Mouse (Mus musculus): ENCODE data around the gene Olfr153. TPM values are rescaled to one million over a fixed set of nuclear protein-coding genes. Genes with fewer than 3 reads are reported as not detected.

Olfr153 gene
- not detected for total RNA-seq (2023)

DNA sequence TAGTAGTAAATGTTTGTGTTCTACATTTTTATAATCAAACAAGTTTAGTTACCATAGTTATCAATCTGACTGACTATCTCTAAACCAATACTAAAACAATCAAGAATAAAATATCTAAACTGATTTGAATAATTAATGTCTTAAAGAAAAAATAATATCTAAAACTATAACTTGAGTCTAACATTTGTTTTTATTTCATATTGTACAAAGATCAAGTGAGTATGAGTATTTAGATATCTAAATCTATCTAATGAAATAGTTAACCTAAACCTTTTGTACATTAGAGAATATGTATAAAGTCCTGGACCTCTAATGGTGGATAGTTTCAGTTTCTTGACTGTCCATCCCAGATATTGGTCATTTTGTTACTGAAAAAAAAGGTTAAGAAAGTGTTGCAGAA lies at the start of gene Olfr153:
Olfr153 (plus strand) TSS at position 301 of the 400 bp plus-strand sequence.

GRCm38 (mm10) chr2:87496993-87497392 lies 34.6 kb upstream of the Olfr153 start, which contains the start of gene Pramel7:
Pramel7 (minus strand) TSS chr2:87497093.

DNA sequence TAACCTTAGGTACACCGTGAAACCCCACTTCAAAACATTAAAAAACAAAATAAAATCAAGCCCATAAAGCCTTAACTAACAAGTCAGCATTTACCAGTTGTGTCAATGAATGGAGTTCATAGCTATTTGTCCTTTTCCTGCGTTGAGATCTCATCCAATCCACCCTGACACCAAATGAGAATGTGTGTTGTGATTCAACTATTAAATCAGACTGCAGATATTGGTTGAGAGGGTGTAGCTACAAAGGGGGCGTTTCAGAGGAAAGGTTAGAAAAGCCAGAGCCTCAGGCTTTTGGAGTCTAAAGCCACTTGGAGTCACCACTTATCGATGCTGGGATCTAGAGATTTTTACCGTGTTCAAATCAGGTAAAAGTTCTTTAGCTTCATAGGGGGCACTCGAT lies 25.3 kb upstream of the Olfr153 start, which contains the start of gene Pramel6:
Pramel6 (plus strand) TSS at position 301 of the 400 bp plus-strand sequence.

DNA sequence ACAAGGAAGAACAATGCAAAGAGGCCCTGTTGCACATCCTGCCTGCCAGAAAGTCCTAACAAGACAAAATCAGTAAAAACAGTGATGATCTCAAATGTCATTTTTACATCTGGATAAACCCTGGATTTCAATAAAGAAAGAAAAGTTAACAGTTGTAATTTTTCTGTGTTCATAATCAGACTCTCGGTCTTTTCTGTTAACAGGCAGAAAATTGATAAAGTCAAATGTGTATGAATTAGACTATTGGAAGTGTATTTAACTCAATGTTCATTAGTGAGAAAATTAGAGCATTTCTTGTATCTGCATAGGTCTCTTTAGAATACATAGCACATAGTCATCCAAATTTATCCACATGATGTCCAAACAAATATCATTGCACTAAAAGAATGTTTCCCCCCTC lies 13.8 kb downstream of the Olfr153 start, which contains the start of gene Olfr1128:
Olfr1128 (minus strand) TSS at position 101 of the 400 bp plus-strand sequence.

DNA sequence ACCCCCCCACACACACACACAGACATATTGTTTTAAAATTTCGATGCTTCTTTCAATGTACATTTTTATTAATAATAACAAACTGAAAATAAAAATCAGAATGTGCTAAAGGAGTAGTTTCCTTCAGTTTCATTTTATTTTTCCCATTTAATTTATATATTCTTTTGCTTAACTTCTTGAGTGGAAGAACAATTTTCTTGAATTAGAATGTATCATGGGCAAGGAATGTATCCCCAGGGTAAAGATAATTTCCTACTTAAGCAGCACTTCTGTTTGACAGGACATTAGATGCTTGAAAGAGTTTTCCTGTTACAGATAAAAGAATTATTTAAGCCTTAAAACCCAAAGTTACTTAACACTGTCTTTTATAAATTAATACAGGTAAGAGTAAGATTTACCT lies 42.0 kb downstream of the Olfr153 start, which contains the start of gene Olfr1129:
Olfr1129 (plus strand) TSS at position 301 of the 400 bp plus-strand sequence.

Other genes starting within 250 kb of the Olfr153 start
- gene Olfr1118, start 224.2 kb upstream of the Olfr153 start, total RNA-seq (2023), result not detected
- not detected for gene Olfr1120, start 177.0 kb upstream of the Olfr153 start, total RNA-seq (2023)
- not detected for gene Olfr1121, start 161.9 kb upstream of the Olfr153 start, total RNA-seq (2023)
- gene Olfr1122, start 145.9 kb upstream of the Olfr153 start, total RNA-seq (2023), result 0.21 TPM
- not detected for gene Olfr1123, start 115.2 kb upstream of the Olfr153 start, total RNA-seq (2023)
- gene Olfr1124, start 101.5 kb upstream of the Olfr153 start, total RNA-seq (2023), result not detected
- not detected for gene Olfr1126, start 77.8 kb upstream of the Olfr153 start, total RNA-seq (2023)
- gene Pramel7, start 34.7 kb upstream of the Olfr153 start, total RNA-seq (2023), result not detected
- not detected for gene Pramel6, start 25.2 kb upstream of the Olfr153 start, total RNA-seq (2023)
- gene Olfr1128, start 13.7 kb downstream of the Olfr153 start, total RNA-seq (2023), result not detected
- not detected for gene Olfr1129, start 42.1 kb downstream of the Olfr153 start, total RNA-seq (2023)
- not detected for gene Olfr1130, start 74.4 kb downstream of the Olfr153 start, total RNA-seq (2023)
- not detected for gene Olfr1131, start 95.3 kb downstream of the Olfr153 start, total RNA-seq (2023)
- not detected for gene Olfr1132, start 105.7 kb downstream of the Olfr153 start, total RNA-seq (2023)
- not detected for gene Olfr1133, start 115.6 kb downstream of the Olfr153 start, total RNA-seq (2023)
- not detected for gene Olfr1134, start 126.7 kb downstream of the Olfr153 start, total RNA-seq (2023)
- gene Olfr1135, start 141.9 kb downstream of the Olfr153 start, total RNA-seq (2023), result not detected
- gene Olfr1136, start 162.2 kb downstream of the Olfr153 start, total RNA-seq (2023), result not detected
- not detected for gene Olfr1137, start 181.4 kb downstream of the Olfr153 start, total RNA-seq (2023)
- gene Olfr1138, start 208.2 kb downstream of the Olfr153 start, total RNA-seq (2023), result not detected
- not detected for gene Olfr1140, start 212.0 kb downstream of the Olfr153 start, total RNA-seq (2023)
- not detected for gene Olfr1141, start 222.2 kb downstream of the Olfr153 start, total RNA-seq (2023)
- gene Olfr152, start 247.7 kb downstream of the Olfr153 start, total RNA-seq (2023), result not detected

Measured in CD4-positive naive resting alpha-beta T cell, adult 57 days (primary cell).